Mouse (Mus musculus) neural tube, embryonic 14.5 days (tissue): ENCODE measurements around the gene Cpne7. TPM values are rescaled to one million over a fixed set of nuclear protein-coding genes. Genes with fewer than 3 reads are reported as not detected.

Experiments
- ATAC-seq: fragments of 200-750 bp; cut with Nextera tagmentation; 2 replicates; pipeline ENCODE4 v1.8.0; 2017; ENCODE audit warnings: low read depth, mild to moderate bottlenecking, moderate TSS enrichment, moderate library complexity
- H3K27ac ChIP-seq: fragments of 300-500 bp; sonication (generic); 2 replicates; pipeline ENCODE4 v1.5.1; 2014; ENCODE audit warnings: low read depth, mild to moderate bottlenecking, control low read depth, low read length, moderate library complexity, mixed read lengths
- H3K27me3 ChIP-seq: fragments of 300-500 bp; sonication (generic); 2 replicates; pipeline ENCODE4 v1.6.1; 2014; ENCODE audit warnings: low read length; ENCODE audit not compliant: control insufficient read depth, insufficient read depth
- H3K36me3 ChIP-seq: fragments of 300-500 bp; sonication (generic); 2 replicates; pipeline ENCODE4 v1.6.1; 2014; ENCODE audit warnings: low read length, mixed read lengths; ENCODE audit not compliant: control insufficient read depth, insufficient read depth
- H3K4me1 ChIP-seq: fragments of 300-500 bp; sonication (generic); 2 replicates; pipeline ENCODE4 v1.6.1; 2014; ENCODE audit warnings: low read length; ENCODE audit not compliant: control insufficient read depth, insufficient read depth
- H3K4me2 ChIP-seq: fragments of 300-500 bp; sonication (generic); 2 replicates; pipeline ENCODE4 v1.6.1; 2014; ENCODE audit warnings: mild to moderate bottlenecking, low read depth, low read length, control low read depth
- H3K4me3 ChIP-seq: fragments of 300-500 bp; sonication (generic); 2 replicates; pipeline ENCODE4 v1.5.1; 2014; ENCODE audit warnings: low read depth, low read length, control low read depth, mixed read lengths
- H3K9ac ChIP-seq: fragments of 300-500 bp; sonication (generic); replicated peaks from 2 replicates; pipeline ENCODE4 v1.6.1; 2014; ENCODE audit warnings: low read depth, mild to moderate bottlenecking, control low read depth, low read length, mixed read lengths
- H3K9me3 ChIP-seq: fragments of 300-500 bp; sonication (generic); 2 replicates; pipeline ENCODE4 v1.6.1; 2016; ENCODE audit warnings: low read length; ENCODE audit not compliant: control insufficient read depth
- WGBS: fragments of 180-500 bp; shearing (Covaris S2); extraction: QIAGEN DNeasy Blood & Tissue Kit; methylation state at CpG from one replicate; pipeline ENCODE4 v1.1.7; 2014; 5-methylcytosine and 5-hydroxymethylcytosine counted together
- polyA plus RNA-seq: library from polyadenylated mRNA; unstranded; fragments of >200 nt; fragmentation: Nextera tagmentation; extraction: Ambion mirVana; gene quantifications from 2 replicates; pipeline ENCODE4 v1.2.1, GENCODE M21; 2014

Cpne7 gene
- polyA plus RNA-seq, 1 experiment from 2014 or later, result 1.8 TPM

DNA sequence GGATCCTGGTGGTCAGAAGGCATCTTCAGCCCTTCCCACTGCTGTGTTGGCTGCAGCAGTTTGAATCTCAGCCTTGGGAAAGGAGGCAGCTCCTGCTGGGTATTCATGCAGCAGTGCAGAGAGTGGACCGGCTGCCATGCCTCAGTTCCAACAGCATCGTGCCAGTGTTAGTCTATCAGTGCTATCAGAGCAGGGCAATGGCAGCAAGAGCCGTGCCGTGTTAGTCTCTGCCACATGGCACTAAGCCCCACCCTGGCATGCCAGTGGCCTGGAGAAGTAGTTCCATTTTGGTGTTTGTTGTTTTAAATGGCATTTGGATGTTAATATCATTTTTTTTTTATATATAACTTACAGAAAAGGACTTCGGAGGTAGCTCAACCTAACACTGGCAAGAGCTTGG is 8.2 kb upstream of the Cpne7 start:
- no peaks in the 10 kb centered on the region for H3K27me3 ChIP-seq
- peaks cover 2% of the 10 kb centered on the region; the same call in 1 of the 2 replicates for H3K4me1 ChIP-seq
- H3K9ac ChIP-seq, result no peak overlapping the region
- H3K9me3 ChIP-seq, result no peaks in the 10 kb centered on the region
- no peak overlapping the region for H3K4me2 ChIP-seq
- H3K36me3 ChIP-seq, result peaks cover 16% of the 10 kb centered on the region
- no peak for ATAC-seq
- WGBS, result 86% methylated on average over 5 of the region's 5 CpGs
- no peak overlapping the region for H3K27ac ChIP-seq
- H3K4me3 ChIP-seq, result no peak overlapping the region

DNA sequence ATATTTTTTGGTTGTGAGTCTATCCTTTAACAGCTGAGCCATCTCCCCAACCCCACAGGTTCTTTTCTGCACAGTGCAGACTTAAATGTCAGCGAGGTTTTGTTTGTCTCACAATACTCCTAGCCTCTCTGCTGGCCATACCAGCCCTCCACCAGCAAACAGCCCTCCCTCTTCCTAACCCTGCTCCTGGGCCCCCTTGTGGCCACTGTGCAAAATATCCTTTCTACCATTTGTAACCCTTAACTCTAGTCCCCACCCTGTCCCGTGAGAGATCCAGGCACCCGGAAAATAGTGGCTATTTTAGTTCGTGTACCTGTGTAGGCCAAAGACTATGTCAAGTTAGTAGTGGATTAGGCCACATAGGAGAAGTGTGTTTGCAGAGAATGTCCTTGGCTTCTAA is 6.5 kb upstream of the Cpne7 start:
- H3K9ac ChIP-seq, result no peak overlapping the region
- H3K9me3 ChIP-seq, result no peaks in the 10 kb centered on the region
- no peaks in the 10 kb centered on the region for H3K4me1 ChIP-seq
- no peak overlapping the region for H3K27ac ChIP-seq
- WGBS, result 19% methylated on average over 4 of the region's 4 CpGs
- H3K27me3 ChIP-seq, result peaks cover under 1% of the 10 kb centered on the region
- ATAC-seq, result no peak; the same call in 1 of the 2 replicates
- no peaks in the 10 kb centered on the region for H3K36me3 ChIP-seq
- no peak overlapping the region for H3K4me2 ChIP-seq
- H3K4me3 ChIP-seq, result no peak overlapping the region

DNA sequence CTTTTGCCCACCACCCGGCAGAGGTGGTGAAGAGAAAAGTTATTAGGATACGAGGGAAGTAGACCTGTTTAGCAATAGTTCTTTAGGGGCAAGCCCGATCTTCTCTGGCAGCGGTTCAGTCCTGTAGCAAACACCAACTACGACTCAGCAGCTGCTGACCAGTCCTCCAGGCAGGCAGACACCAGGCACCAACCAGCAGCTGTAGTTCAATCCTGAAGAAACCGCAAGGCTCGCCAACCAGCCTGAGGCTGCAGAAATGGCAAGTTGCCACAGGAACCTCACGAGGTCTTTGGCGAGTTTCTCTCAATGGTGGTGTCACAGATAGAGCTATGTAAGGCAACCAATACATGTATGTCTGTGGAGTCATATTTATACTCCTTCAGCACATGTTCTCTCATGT is 4.3 kb upstream of the Cpne7 start:
- no peak overlapping the region for H3K27ac ChIP-seq
- H3K9ac ChIP-seq, result no peak overlapping the region
- no peak overlapping the region for H3K4me2 ChIP-seq
- ATAC-seq, result no peak
- peaks cover 11% of the 10 kb centered on the region; the same call in 1 of the 2 replicates for H3K4me1 ChIP-seq
- H3K9me3 ChIP-seq, result no peaks in the 10 kb centered on the region
- peaks cover 18% of the 10 kb centered on the region for H3K27me3 ChIP-seq
- H3K36me3 ChIP-seq, result no peaks in the 10 kb centered on the region
- H3K4me3 ChIP-seq, result no peak overlapping the region
- WGBS, result 83% methylated on average over 9 of the region's 9 CpGs

DNA sequence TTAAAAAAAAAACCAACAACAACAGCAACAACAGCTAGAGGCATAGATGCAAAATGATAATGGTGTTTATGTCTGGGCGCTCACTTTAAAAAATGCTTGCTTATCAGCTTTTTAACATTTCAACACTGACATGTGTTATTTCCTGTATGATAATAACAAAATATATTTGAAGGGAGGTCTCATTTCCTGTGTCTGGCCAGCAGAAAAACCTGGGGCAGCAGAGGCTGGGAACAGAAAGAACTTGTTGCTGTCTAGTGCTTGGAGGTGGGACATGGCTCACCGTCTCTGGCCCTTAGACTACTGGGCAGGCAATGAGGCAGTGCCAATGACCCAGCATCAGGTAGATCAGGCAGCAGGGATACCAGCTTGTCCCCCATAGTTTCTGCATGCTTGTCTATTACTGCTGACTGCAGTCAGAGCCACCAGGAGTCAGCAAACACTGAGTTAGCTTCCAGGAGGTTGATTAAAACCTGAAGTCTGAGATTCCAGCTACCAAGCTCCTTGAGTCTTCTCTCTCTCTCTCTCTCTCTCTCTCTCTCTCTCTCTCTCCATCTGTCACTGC is 3.2 kb upstream of the Cpne7 start:
- Histone ChIP-seq H3K4me3 (no peak overlapping the region), H3K27me3 (peaks cover 27% of the 10 kb centered on the region), H3K27ac (no peak overlapping the region), H3K36me3 (no peaks in the 10 kb centered on the region), H3K9me3 (no peaks in the 10 kb centered on the region), H3K4me1 (peaks cover 13% of the 10 kb centered on the region; the same call in 1 of the 2 replicates), H3K9ac (no peak overlapping the region), H3K4me2 (no peak overlapping the region)
- no peak for ATAC-seq
- 64% methylated on average over 2 of the region's 2 CpGs for WGBS

DNA sequence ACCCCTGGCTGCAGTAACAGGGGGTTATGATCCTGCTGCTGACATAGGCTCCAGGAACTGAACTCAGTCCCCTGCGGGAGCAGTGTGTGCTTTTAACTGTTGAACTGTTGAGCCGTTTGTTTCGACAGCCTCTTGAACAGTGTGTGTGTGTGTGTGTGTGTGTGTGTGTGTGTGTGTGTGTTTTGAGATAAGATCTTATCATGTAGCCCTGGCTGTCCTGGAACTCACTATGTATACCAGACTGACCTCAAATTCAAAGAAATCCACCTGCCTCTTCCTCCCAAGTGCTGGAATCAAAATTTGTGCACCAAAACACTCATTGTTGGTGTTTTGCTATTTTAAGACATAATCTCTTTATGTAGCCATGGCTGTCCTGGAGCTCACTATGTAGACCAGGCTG is 2.5 kb upstream of the Cpne7 start:
- no peaks in the 10 kb centered on the region for H3K36me3 ChIP-seq
- no peak for ATAC-seq
- WGBS, result 79% methylated on average over 3 of the region's 3 CpGs
- H3K9ac ChIP-seq, result no peak overlapping the region
- H3K27ac ChIP-seq, result no peak overlapping the region
- H3K4me2 ChIP-seq, result no peak overlapping the region
- no peaks in the 10 kb centered on the region for H3K9me3 ChIP-seq
- H3K4me3 ChIP-seq, result no peak overlapping the region
- H3K4me1 ChIP-seq, result peaks cover 13% of the 10 kb centered on the region; the same call in 1 of the 2 replicates
- peaks cover 33% of the 10 kb centered on the region for H3K27me3 ChIP-seq

DNA sequence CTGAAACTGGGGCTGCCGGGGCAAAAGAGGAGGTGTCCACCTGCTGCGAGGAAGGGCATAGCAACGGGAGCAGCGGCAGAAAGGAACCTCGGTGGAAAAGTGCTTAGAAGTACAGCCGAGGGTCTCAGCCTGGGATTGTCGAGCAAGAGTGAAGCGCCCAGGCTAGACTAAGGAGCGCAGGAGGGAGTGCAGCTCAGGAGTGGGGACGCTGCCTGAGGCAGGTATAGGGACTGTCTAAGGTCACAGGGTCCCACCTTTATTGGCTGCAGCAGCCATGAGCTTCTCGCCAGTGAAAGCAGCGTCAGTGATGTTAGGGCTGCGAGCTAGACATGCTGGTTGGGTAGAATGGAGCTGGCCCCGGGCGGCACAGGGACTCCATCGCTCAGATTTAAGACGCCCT is 570 bp downstream of the Cpne7 start:
- Histone ChIP-seq H3K36me3 (no peaks in the 10 kb centered on the region), H3K4me1 (peaks cover 13% of the 10 kb centered on the region; the same call in 1 of the 2 replicates), H3K9me3 (no peaks in the 10 kb centered on the region), H3K4me2 (peak overlapping the region; percentile 70), H3K27me3 (peaks cover 34% of the 10 kb centered on the region), H3K27ac (no peak overlapping the region), H3K4me3 (peak overlapping the region; percentile 35), H3K9ac (peak overlapping the region; percentile 50; the same call in 1 of the 2 replicates)
- WGBS, result 2% methylated on average over 17 of the region's 17 CpGs
- ATAC-seq, result no peak

DNA sequence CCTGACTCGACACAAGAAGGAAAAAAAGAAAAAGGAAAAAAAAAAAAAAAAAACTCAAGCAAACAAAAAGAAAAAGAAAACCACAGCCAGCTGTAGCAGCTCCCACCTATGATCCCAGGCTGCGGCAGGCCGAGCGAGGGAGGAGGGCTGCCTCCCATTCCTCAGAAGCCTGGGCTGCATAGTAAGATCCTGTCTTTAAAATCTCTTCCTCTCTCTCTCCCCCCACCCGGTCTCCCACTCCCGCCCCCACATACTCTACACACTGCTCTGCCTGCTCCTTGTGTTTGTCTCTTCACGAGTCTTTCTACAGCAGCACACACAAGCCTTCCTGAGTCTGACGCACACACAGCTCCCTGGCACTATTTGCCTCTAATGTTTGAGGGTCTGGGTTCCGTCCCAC is 4.9 kb downstream of the Cpne7 start:
- no peak overlapping the region for H3K4me2 ChIP-seq
- H3K4me1 ChIP-seq, result peaks cover 10% of the 10 kb centered on the region; the same call in 1 of the 2 replicates
- no peaks in the 10 kb centered on the region for H3K36me3 ChIP-seq
- no peak overlapping the region for H3K27ac ChIP-seq
- 72% methylated on average over 9 of the region's 9 CpGs for WGBS
- no peak for ATAC-seq
- H3K4me3 ChIP-seq, result no peak overlapping the region
- H3K27me3 ChIP-seq, result peaks cover 23% of the 10 kb centered on the region
- no peaks in the 10 kb centered on the region for H3K9me3 ChIP-seq
- H3K9ac ChIP-seq, result no peak overlapping the region

DNA sequence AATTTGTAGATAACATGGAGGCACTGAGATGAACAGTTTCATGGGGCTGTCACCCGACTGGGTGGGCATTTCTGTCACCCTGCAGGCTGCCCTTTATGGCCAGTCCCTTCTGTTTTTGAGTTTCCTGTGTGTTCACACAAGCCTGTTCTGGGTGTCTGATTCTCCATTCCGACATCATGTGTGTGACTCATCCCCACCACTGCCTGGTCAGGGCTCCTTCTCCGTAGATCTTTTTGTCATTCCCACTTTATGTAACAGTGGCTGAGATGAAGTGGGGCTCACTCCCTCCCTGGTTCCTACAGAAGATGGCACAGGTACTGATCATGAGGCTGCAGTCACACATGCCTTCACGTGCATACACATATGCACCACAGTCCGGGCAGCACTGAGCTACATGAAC is 5.5 kb downstream of the Cpne7 start:
- 77% methylated on average over 5 of the region's 5 CpGs for WGBS
- no peak for ATAC-seq
- no peak overlapping the region for H3K4me3 ChIP-seq

DNA sequence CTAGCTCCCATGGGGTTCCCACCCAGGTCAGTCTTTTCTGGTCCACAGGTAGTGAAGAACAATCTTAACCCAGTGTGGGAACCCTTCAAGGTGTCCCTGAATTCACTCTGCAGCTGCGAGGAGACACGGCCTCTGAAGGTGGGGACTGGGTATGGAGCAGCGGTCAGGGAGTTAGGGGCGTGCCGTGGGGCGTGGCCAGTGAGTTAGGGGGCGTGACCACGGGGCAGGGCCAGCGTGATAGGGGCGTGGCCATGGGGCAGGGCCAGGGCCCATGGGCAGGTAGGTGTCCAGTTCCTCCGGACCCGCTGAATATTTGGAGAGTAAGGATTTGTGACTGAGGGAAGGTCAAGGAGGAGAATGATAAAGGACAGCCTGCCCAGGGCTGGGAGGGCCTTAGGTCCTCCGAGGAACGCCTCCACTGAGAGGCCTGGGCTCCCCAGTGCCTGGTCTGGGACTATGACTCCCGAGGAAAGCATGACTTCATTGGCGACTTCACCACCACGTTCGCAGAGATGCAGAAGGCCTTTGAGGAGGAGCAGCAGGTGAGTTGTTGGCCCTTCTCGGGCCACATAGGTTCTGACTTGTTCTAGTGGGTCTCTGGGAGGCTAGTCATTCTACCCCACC is 9.1 kb downstream of the Cpne7 start:
- H3K27ac ChIP-seq, result no peak overlapping the region

More for the DNA sequence above, 5.5 kb downstream of the Cpne7 start:
- Histone ChIP-seq H3K4me1 (peaks cover 4% of the 10 kb centered on the region; the same call in 1 of the 2 replicates), H3K36me3 (no peaks in the 10 kb centered on the region), H3K9me3 (no peaks in the 10 kb centered on the region), H3K27me3 (peaks cover 18% of the 10 kb centered on the region), H3K27ac (no peak overlapping the region), H3K4me2 (no peak overlapping the region), H3K9ac (no peak overlapping the region)

More for the DNA sequence above, 9.1 kb downstream of the Cpne7 start:
- ATAC-seq, result no peak
- Histone ChIP-seq H3K9ac (no peak overlapping the region), H3K36me3 (no peaks in the 10 kb centered on the region), H3K4me3 (no peak overlapping the region), H3K4me2 (no peak overlapping the region), H3K4me1 (no peaks in the 10 kb centered on the region), H3K9me3 (no peaks in the 10 kb centered on the region), H3K27me3 (no peaks in the 10 kb centered on the region; the same call in 1 of the 2 replicates)
- WGBS, result 3% methylated on average over 19 of the region's 19 CpGs
